Mouse (Mus musculus) ES-Bruce4 (cell line): ENCODE data around the gene Rps23.

ENCODE experiments used
- CTCF ChIP-seq: IDR thresholded peaks from one replicate; pipeline ENCODE4 v1.8.1; 2011; ENCODE audit warnings: low read depth, low read length
- EP300 ChIP-seq: IDR thresholded peaks from 2 replicates; pipeline ENCODE4 v1.6.1; 2011; ENCODE audit warnings: low read depth, low read length; ENCODE audit not compliant: insufficient read depth
- POLR2A ChIP-seq: IDR thresholded peaks from one replicate; pipeline ENCODE4 v1.8.1; 2011; ENCODE audit warnings: low read length; ENCODE audit not compliant: insufficient read depth

DNA sequence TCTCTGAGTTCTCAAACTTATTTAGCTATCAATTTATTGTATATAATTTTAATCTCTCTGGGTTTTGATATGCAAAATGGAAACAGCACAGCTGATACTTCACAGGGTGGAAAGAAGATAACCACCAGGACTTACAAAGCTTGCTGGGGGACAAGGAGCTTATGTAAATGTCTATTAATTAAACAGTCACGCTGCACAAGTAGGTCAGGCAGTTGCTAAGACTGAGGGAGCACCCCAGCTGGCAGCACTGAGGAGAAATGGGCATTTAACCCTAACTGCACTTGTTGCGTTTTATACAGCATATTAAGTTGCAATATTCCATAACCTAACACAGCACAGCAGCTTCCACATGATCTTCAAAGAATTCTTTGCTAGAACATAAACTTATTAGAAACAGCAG, 36.1 kb downstream of the Rps23 start:
- TF ChIP-seq CTCF (no peak), POLR2A (no peak), EP300 (no peak)
